Mouse (Mus musculus) layer of hippocampus, postnatal 25 days (tissue): ENCODE measurements around the gene Togaram1. TPM values are rescaled to one million over a fixed set of nuclear protein-coding genes. Genes with fewer than 3 reads are reported as not detected.

Experiments used
- DNase-seq, 2 experiments: peaks; one replicate each; pipeline ENCODE4 v3.0.0; 2022; ENCODE audit warnings: mixed read lengths in 2 of 2, low spot score in 1 of 2; ENCODE audit errors: extremely low spot score in 1 of 2
- total RNA-seq, 2 experiments: library from RNA; stranded (reverse); gene quantifications; 2 replicates each; pipeline ENCODE4 v1.2.3; 2021

Gene Togaram1
- 10 to 100 TPM; 49.9 to 52.4 TPM for total RNA-seq

DNA sequence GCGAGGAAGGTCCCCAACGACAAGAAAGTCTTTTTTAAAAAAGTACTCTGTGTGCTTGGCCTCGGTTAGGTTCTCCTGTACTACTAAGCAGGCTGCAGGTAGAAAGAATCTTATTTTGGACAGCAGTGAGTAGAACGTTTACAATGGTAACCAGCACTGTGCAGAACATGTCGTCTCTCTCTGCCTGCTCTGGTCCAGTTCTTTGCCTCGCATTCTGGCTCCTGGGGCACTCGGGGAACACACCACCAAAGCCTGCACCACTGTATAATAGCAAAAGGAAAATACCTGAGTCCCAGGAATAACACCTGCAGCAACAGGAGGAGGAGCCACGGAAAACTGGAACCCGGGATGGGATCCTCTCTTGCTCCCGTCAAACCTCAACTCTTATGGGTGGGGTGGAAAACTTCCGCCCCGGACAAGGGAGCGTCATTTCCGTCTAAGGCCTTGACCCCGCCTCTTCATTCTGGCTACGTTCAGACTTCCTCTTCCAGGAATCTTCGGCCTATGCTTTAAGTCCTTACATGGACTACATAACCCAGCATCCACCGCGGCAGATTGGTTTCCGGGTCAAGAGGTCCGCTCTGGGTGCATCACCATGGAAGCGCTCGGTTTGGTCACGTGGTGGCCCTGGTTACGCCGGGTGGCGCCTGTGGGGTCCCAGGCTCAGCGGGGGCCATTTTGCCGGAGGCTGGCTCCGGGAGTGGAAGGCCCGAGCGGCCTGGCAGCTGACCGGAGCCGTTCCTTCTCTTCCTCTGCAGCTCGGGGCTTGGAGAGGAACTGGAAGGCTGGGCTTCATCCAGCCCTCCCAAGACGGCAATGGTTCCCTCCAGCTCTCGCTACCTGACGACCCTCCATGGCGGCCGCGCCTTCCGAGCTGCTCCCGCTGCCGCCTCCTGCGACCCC is at the start of gene Togaram1, which contains the start of gene Klhl28:
Gene Togaram1 (plus strand): TSS at position 681 of the 903 bp plus-strand sequence.
Gene Klhl28 (minus strand): TSS at position 411 of the 903 bp plus-strand sequence.
- peak; percentile 91 to 92 for DNase-seq

- DNase-seq, result no peak
Measured at GRCm38 (mm10) chr12:64916735-64917134, 48.9 kb upstream of the Togaram1 start.

GRCm38 (mm10) chr12:64917578-64918471 is 47.8 kb upstream of the Togaram1 start, which contains the start of gene Gm527:
Gm527 (plus strand) TSS chr12:64917906.
- DNase-seq, result peak; percentile 79 to 84

DNA sequence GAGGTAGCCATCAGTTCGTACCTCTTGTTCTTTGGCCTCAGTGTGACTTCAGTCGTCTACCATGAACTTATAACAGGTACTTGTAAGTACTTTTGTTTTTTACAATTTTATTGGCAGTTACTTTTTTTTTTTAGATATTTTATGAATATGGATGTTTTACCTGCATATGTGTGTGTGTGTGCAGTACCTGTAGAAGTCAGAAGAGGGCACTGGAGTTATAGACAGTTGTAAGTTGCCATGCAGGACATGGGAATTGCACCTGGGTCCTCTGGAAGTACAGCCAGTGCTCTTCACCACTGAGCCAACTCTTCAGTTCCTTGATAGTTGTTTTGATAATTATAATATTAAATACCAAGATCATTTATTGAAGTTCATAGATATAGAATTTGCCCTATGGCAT is 28.1 kb upstream of the Togaram1 start:
- DNase-seq, result no peak

- DNase-seq, result no peak
Measured at GRCm38 (mm10) chr12:64964560-64964959, 1.0 kb upstream of the Togaram1 start.

GRCm38 (mm10) chr12:64966101-64966631 is 562 bp downstream of the Togaram1 start:
- peak; percentile 30 to 48 for DNase-seq

DNA sequence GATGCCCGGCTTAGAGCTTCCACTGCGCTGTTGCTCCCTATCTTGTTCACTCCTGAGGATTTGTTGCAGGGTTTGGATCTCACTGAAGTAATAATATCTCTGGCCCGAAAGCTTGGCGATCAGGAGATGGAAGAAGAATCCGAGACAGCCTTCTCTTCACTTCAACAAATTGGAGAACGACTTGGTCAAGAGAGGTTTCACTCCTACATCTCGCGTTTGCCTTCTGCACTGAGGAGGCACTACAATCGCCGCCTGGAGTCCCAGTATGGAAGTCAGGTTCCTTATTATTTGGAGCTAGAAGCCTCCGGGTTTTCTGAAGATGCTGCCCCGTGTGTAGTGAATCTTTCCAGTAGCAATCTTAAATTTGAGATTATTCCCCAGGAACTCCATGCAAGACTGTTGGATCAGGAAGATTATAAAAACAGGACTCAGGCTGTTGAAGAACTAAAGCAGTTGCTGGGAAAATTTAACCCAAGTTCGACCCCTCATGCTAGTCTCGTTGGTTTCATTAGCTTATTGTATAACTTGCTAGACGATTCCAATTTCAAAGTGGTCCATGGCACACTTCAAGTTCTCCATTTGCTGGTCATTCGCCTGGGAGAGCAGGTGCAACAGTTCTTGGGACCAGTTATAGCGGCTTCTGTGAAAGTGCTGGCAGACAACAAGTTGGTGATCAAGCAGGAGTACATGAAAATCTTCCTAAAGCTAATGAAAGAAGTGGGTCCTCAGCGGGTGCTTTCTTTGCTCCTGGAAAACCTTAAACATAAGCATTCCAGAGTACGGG is 1.2 kb downstream of the Togaram1 start:
- DNase-seq, result no peak

DNA sequence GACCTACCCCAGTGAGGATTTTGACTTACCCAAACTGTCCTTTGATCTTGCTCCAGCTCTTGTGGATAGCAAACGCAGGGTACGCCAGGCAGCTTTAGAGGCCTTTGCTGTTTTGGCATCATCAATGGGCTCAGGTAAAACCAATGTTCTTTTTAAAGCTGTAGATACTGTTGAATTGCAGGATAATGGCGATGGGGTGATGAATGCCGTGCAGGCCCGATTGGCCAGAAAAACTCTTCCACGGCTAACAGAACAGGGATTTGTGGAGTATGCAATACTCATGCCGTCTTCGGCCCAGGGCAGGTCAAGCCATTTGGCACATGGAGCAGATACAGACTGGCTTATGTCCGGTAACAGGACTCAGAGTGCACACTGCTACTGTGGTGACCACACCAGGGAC is 1.9 kb downstream of the Togaram1 start:
- DNase-seq, result peak in 1 of 2 experiments; percentile 8

- no peak for DNase-seq
Measured at GRCm38 (mm10) chr12:64968067-64968466, 2.5 kb downstream of the Togaram1 start.

- no peak for DNase-seq
Measured at GRCm38 (mm10) chr12:64971399-64971798, 5.8 kb downstream of the Togaram1 start.

DNA sequence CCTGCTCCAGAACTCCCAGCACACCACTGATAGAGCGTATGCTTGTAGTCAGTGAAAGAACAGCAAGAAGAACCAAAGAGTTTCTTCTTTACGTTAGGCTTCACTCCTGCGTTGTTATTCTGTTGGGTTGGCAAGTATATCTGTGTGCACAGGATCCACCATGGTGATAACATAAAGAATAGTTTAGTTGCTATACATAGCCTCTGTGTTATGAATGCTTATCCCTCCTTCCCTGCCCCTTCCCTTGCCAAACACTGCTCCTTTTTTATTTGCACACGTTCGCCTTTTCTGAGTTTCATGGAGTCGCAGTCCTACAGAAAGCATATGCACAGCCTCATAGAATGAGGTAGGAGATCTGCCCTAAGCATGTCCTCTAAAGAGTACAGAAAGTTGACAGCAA is 6.5 kb downstream of the Togaram1 start:
- DNase-seq, result no peak

- no peak for DNase-seq
Measured at GRCm38 (mm10) chr12:64975558-64975957, 10.0 kb downstream of the Togaram1 start.

DNA sequence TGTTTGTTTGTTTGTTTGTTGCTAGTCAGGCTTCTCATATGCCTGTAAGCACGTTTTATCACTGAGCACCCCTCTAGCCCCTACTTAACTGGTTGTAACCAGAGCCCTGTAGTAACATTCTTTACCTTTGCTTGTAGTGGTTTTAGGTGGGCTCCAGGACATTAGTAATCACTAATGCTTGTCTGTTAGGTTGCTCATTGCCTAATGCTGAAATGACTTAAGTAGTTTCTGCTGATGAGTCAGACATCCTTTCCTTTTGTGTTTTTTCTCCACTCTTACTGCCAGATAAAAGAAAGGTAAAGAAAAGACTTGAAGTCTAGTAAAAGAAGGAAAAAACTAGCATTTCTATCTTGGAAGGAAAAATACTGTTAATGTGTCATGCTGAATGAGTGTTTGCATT is 10.6 kb downstream of the Togaram1 start:
- no peak for DNase-seq

DNA sequence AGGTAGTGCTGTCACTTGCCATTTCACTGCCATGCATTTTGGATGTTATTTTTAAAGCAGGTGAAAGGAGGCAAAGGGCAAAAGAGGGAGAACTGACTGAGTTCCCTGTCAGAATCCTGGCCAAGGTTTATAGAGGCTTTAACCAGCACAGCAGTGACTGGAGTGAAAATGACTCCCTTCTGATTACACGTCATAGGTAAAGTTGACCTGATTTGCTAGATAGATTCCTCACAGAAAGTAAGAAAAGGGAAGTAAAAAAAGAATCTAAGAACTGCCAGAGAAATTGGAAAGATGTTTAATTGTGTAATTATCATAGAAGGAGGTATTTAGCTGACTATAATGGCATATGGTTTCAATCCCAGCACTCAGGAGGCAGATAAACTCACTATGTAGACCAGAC is 11.9 kb downstream of the Togaram1 start:
- DNase-seq, result no peak

DNA sequence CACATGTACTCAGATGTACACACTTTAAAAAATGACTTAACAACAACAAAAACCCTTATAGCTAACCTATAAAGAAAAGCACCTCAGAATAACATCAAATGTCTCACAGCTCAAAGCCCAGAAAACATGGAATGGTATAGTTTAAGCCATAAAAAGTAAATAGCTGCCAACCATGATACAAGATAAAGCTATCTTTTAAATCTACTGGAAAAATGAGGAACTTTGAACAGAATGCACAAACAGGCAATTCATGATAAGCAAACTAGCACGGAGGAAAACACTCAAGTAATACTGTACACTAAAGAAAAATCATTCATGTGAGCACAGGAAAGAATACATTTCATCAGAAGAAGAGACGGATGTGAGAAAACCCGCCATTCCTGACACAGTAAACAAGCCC is 42.1 kb downstream of the Togaram1 start:
- DNase-seq, result no peak

DNA sequence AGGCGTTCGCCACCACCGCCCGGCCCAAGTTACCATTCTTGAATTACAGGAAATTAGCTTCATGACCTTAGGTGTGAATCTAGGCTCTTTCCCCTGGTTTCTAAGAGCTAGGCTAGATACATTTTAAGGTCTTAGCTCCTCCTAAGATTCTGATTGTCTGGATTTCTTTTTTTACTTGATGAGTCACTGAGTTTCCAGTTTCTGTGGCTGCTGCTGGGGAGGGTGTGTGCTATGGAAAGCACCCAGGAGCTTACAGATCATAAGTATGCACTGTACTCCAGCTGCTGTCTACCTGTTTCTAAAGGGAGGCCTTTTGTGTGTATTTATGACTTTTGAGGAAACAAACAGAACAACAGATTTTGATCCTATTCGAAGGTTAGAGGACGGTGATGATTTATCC is 57.2 kb downstream of the Togaram1 start:
- no peak for DNase-seq

DNA sequence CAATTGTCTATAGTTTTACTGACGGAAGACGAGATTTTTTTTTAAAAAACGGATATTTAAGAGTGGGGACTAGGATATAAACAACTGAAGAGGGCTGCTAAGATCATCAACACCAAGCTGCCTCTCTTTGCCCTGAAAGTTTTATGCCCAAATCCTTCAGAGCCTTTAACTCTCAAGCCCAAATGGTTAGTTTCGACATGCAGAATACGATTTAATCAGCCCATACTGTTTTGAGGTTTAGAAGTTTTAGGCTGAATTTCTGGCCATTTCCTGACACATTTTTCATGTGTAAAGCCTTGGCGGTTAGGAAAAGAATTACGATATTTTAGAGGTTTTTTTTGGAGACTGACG is 70.2 kb downstream of the Togaram1 start:
- no peak for DNase-seq

DNA sequence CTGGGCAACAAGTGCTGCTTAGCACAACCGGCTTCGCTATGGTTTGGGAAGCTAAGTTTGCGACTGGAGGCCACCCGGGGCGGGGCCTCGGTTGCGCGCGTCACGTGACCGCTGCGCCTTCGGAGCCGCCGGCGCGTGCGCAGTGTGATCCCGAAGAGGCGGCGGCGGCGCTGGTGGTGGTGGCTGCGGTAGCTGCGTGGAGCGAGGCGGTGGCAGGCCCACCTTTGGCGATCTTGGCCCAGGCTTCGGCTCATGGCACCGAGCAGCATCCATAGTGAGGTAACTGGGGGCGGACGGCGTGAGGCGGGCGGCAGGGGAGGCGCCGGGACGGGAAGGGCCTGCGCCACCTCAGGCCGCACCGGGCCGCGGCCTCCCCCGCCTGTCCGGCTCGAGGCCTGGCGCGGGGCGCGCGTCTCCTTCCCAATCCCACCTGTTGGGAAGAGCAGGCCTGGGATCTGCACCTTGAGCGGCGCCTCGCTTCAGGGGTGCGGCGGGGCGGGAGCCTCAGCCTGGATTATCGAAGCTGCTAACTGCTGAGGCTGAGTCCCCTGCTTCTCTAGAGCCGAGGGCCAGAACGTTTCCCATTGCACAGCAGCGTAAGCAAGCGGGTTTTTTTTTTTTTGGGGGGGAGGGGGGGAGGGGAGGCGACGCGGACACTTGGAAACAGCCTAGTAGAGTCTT is 70.7 kb downstream of the Togaram1 start, which contains the start of gene Prpf39:
Gene Prpf39 (plus strand): TSS at position 144 of the 681 bp plus-strand sequence.
- DNase-seq, result peak; percentile 87 to 88

GRCm38 (mm10) chr12:65036892-65037545 is 71.4 kb downstream of the Togaram1 start:
- no peak for DNase-seq
